Mouse (Mus musculus) lung, postnatal 25 days (tissue): ENCODE results near the gene Inf2.
A peak's percentile ranks its signal among the peaks of the same experiment; 100 is the strongest.

ENCODE experiments used
- DNase-seq: peaks from one replicate; pipeline ENCODE4 v3.0.0; 2022; ENCODE audit warnings: low spot score

The Inf2 gene

GRCm38 (mm10) chr12:112627097-112627881, 38.7 kb downstream of the Inf2 start:
- DNase-seq = no peak

GRCm38 (mm10) chr12:112628197-112628596, 39.6 kb downstream of the Inf2 start:
- DNase-seq = no peak

GRCm38 (mm10) chr12:112628928-112629721, 40.5 kb downstream of the Inf2 start:
- DNase-seq = peak; percentile 84

GRCm38 (mm10) chr12:112630029-112630428, 41.4 kb downstream of the Inf2 start:
- no peak for DNase-seq

GRCm38 (mm10) chr12:112630796-112631195, 42.2 kb downstream of the Inf2 start:
- DNase-seq = no peak

- no peak for DNase-seq
Measured at GRCm38 (mm10) chr12:112631472-112631871, 42.9 kb downstream of the Inf2 start.

GRCm38 (mm10) chr12:112632084-112632777, 43.6 kb downstream of the Inf2 start:
- DNase-seq = peak; percentile 48

- DNase-seq = peak; percentile 39
Measured at GRCm38 (mm10) chr12:112632907-112633306, 44.3 kb downstream of the Inf2 start.

- DNase-seq = peak; percentile 57
Measured at GRCm38 (mm10) chr12:112633686-112634085, 45.1 kb downstream of the Inf2 start.

GRCm38 (mm10) chr12:112639526-112639925, 50.9 kb downstream of the Inf2 start:
- no peak for DNase-seq

GRCm38 (mm10) chr12:112643126-112643525, 54.5 kb downstream of the Inf2 start:
- DNase-seq = no peak

GRCm38 (mm10) chr12:112644180-112644854, 55.7 kb downstream of the Inf2 start, which contains the start of gene Siva1:
TSS of gene Siva1 (plus strand) at chr12:112644679.
- peak; percentile 99 for DNase-seq

- DNase-seq = no peak
Measured at GRCm38 (mm10) chr12:112644855-112645506, 56.4 kb downstream of the Inf2 start.

GRCm38 (mm10) chr12:112646139-112646538, 57.6 kb downstream of the Inf2 start:
- no peak for DNase-seq

- DNase-seq = no peak
Measured at GRCm38 (mm10) chr12:112648081-112648480, 59.5 kb downstream of the Inf2 start.

- peak; percentile 68 for DNase-seq
Measured at GRCm38 (mm10) chr12:112651778-112652439, 63.3 kb downstream of the Inf2 start.

- peak; percentile 89 for DNase-seq
Measured at GRCm38 (mm10) chr12:112653157-112653824, 64.7 kb downstream of the Inf2 start.

GRCm38 (mm10) chr12:112654076-112654475, 65.5 kb downstream of the Inf2 start:
- no peak for DNase-seq

- no peak for DNase-seq
Measured at GRCm38 (mm10) chr12:112658619-112659018, 70.0 kb downstream of the Inf2 start.

- peak; percentile 72 for DNase-seq
Measured at GRCm38 (mm10) chr12:112659109-112659508, 70.5 kb downstream of the Inf2 start.
